Mouse (Mus musculus) layer of hippocampus, adult 9-11 months (tissue): ENCODE results near the gene Olfr827.

Experiments used
- DNase-seq: peaks from one replicate; pipeline ENCODE4 v3.0.0; 2022

Olfr827 gene

DNA sequence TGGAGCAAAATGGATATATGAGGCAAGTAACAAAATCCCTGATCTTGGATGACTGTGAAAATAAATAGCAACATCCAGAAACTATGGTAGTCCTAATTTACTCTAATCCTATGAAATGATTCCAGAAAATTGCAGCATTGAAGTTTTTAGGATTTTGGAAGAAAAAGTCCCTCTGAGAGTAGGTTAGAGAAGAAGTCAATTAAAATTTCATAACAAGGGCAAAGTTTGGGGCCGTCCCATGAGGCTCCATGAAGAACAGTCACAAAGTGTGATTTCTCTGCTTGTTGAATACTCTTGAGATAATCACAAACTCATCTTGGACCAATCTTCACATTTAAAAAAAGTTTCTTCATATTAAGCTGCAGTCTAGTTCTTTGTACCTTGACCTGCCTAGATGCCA is at the start of gene Olfr827:
Gene Olfr827, minus strand, starts transcription at position 101 of the 400 bp plus-strand sequence.
- no peak for DNase-seq

DNA sequence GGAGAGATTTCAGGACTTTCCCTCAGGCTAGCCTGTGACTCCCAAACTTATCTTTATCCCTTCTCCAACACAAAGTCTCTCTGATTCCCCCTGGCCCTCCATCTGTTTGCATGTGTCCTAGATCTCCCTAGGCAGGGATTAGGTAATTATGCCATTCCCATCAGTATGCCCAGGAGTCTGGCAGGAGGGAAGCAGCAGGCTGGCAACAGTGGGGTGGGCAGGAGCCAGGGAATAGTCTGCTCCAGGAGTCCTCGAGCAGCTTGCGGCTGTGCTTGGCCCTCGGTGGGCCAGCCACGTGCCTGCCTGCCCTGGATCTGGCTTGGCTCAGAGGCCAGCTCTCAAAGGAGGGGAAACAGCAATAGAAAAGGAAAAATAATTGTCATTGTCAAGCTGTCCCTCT is 49.0 kb upstream of the Olfr827 start:
- DNase-seq: peak; percentile 14

DNA sequence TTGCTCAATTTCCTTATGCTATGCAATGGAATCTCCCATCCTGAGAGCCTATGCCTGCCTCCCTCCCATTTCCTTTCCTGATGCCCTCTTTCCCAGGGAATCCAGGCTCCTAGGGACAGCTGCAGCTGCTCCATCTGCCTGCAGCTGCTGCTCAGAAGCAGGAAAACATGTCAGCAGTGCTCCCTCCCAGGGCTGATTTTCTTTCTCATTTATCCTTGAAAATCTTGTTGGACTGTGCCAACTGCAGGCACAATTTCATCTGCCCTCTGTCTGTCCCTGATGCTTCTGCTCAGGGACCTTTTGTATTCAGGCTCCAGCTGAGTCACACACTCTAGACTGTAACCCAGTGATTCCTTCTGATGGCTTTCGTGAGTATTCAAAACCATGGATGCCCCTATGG is 45.3 kb upstream of the Olfr827 start:
- DNase-seq: no peak

DNA sequence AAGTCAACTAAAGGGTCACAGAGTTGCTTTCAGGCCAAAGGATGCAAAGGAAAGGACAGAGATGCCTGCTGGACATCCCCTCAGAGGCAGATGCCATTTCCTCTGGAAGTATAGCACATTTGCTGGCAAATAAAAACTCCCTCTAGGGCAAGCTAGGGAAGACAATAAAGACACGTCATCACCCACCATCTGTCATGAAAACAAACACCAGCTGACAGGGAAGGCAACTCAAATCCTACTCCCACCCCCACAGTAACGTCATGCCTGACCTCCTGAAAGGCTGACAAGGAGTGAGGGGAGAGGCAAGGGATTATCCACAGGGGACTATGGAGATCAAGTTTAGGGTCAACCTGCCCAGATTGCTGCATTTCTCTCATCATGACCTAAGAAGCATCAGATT is 30.1 kb upstream of the Olfr827 start:
- peak; percentile 47 for DNase-seq

DNA sequence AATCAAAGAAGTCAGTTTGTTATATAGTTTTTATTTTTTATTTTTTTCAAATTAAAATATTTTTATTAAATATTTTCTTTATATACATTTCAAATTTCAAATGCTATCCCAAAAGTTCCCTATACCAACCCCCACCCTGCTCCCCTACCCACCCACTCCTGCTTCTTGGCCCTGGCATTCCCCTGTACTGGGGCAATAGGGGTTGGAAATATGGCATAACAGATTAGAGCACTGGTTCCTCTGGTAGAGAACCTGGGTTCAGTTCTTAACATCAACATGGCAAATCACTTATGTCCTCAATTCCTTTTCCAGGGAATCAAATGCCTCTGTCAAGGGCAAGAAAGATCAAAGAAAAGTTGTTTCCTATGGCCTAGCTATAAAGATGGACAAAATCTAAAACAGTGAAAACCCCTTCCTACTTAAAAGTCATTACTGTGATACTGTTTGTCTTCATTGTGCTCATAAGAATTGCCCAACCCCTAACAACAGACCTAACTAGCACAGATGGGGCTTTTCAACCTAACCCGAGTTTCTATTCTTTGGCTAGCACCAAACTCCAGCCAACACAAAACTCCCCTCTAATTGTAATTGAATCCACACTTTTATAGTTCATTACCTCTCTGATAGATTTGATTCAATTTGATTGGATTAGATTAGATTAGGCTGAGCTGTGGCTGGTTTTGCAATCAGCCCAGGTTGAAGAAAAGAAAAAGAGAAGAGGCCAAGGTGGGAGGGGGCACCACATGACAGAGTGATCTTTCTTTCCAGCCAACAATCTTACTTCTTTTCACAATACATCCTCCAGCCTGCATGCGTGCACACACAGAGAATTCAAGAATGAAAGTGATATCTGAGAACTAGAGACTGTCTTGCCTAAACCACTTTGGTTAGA is 24.4 kb upstream of the Olfr827 start:
- no peak for DNase-seq

DNA sequence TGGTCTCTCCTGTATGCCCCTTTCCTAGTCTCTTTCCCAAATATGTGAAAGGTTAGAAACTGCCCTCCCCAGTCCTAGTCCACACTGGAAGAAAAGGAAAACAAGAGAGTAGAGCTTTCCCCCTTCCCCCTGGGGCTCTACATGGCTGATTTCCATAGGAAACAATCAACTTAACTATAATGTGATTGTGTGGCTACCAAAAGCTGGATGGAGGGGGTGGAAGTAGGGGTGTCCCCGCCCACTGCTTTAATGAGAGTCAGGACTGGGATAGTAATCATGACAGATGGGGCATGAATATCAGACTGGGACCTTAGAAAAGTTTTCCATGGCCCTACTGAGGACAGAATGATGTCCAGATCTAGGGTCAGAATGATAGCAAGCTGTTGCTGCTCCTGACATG is 20.4 kb upstream of the Olfr827 start:
- no peak for DNase-seq

DNA sequence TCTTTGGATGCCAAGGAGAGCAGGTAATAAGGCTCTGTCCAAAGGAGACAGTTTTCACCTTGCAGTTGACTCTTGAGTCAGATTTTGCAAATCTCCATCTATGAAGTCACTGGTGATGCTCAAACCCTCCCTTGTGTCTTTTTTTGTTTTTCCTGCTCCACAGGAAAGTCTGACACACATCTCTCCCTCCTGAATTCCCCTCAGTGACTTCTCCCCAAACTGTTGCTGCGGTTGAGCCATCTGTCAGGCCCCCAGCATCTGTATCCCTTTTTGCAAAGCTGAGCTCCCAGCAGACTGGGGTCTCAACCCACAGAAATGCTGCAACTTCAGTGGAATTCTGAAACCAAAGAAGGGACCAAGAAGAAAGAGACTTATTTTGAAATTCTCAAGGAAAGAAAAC is 17.9 kb upstream of the Olfr827 start:
- DNase-seq: no peak

DNA sequence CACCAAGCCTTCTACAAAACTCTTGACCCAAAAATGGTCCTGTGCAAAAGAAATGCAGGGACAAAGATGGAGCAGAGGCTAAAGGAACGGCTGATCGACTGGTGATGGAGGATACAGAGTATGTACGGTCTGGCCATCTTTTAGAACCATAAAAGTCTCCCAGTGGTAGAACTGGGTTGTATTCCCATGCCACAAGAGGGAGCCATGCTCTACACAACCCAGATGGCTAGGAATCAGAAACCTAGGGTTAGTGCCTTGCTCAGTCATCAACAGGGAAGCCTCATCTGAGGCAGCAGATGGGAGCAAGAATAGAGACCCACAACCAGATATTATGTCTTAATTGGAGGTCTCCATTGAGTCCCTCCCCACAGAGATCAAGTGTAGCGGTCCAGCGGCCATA is 15.4 kb upstream of the Olfr827 start:
- no peak for DNase-seq

DNA sequence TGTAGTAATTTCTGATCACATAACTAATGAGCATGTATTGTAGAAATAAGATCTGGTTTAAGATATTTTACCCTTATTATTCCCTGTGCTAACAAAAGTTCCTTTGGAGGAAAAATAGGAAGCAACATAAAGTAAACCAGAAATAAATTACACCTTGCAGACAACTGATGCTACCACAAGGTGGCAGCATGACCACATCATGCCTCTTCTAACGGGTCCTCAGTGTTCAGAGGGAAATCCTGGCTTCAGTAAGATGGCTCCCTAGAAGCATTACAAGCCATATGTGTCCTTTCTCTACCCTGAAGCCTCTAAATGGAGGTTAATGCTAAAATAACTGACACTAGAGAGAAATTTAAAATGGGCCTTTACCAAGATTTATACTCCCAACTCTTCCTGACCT is 14.0 kb upstream of the Olfr827 start:
- DNase-seq: peak; percentile 6

DNA sequence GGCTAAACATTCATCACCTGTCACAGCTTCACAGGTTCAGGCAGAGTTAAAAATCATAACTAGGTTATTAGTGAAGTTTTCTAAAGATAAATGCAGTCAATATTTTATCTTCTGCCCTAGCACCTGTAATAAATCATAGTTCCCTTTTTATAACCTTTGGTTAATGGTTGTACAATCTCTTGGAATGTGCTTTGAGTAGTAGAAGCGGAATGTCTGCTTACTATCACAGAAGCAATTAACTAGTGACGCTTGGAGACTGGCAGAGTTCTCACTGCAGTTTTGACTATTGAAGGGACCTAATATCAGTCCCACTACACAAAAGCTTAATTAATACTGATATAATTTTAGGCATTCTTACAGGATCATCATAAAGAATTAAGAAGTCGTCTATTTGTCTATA is 10.8 kb upstream of the Olfr827 start:
- no peak for DNase-seq

DNA sequence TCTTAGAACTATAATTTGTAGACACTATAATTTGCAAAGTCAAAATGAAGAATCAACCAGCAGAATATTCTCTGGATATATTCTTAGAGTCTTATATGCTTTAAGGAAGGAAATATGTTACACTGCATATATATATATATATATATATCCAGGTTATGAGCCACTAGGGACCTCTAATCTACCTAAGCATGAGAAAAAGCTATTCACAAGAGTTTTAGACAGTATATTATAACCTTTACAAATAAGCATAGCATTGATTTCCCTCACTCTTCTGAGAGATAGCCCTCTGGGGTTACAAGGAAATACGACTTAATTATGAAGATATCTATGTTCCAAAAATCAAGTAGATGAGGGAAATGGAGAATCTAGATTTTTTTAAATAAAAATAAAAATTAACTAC is 30.1 kb downstream of the Olfr827 start, which contains the start of gene Olfr826:
Gene Olfr826, minus strand, starts transcription at position 101 of the 400 bp plus-strand sequence.
- DNase-seq: no peak

DNA sequence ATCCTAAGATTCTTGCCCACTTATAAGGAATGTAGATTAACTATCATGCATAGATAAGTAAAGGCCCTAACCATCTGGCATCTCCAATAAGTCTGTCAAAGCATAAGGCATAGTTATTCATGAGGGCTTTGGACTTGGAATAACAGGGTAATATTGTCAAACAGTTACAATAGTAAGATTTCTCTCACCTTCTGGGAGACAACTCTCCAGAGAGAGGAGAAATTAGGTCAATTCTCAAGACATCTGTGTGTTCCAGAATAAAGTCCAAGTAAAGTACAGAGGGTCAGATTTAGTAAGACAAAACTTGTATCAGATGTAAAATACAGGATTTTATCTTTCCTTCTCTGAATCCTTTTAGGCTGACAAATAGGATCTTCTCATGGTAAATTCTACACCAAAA is 47.5 kb downstream of the Olfr827 start, which contains the start of gene Olfr825:
Gene Olfr825, minus strand, starts transcription at position 101 of the 400 bp plus-strand sequence.
- DNase-seq: no peak

DNA sequence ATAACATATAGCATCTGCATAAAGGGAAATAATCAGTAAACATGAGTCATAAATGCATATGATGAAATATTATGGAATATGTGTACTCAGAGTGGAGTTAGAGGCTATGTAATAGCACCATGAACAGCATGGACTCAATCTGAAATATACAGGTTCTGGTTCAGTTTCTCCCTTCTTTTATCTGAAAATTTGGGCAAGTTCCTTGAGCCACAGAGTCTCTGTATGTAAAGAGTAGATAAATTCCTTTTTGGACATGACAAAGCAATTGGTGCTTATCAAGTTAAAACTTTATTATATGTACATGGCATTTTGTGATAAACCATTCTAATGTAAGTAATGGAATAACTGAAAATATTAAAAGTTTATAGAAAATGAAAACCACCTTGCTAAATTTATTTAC is 49.0 kb downstream of the Olfr827 start:
- DNase-seq: no peak
